ENCODE assay signal across 10 mouse cellular contexts in the genomic region with DNA sequence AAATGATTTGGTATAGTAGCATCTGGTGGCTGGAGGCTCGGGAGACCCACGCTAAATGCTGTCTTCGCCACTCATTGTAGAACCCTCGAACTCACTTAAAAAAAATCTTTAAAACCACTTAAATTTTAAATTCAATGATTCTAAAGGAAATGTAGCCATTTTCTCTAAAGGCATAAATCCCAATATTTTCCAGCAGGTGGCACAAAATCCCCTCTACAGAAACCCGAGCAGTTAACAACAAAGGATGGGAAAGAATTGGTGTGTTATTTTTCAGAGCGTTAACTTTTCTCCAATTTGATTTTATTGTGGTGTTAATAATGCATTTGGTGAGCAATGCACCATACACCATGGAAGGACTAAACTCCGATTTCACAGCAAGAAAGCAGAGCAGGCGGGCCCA.
A peak's percentile ranks its signal among the peaks of the same experiment; 100 is the strongest.
DNase-seq lines count a peak whose midpoint lies in the region; ATAC-seq lines count a peak whose summit lies in the region.
"Had no signal": no experiment of that assay in that cellular context is flagged by ENCODE, and none has a peak within 500 bp of the region (broad histone marks: within the 10 kb centered on the region; RNA-seq: fewer than 3 reads in every experiment).

No protein-coding gene starts in this region.

- H3K4me3 ChIP-seq in hindbrain, embryonic 10.5 days: no peak overlapping the region
- H3K4me3 ChIP-seq in hindbrain, embryonic 16.5 days (ENCODE audit: low read length): no peak overlapping the region
- no peak overlapping the region for H3K4me3 ChIP-seq in forebrain, embryonic 16.5 days (replicated peaks; ENCODE audit: low read length)
- no peak overlapping the region for H3K4me3 ChIP-seq in midbrain, embryonic 16.5 days (ENCODE audit: low read depth, low read length)
- H3K4me3 ChIP-seq: stomach, embryonic 15.5 days had no signal

- H3K9ac ChIP-seq in hindbrain, embryonic 16.5 days (ENCODE audit: low read depth, low read length): no peak overlapping the region
- H3K9ac ChIP-seq in forebrain, embryonic 16.5 days (replicated peaks; ENCODE audit: low read depth, low read length): no peak overlapping the region
- H3K9ac ChIP-seq in midbrain, embryonic 16.5 days (ENCODE audit: low read depth, low read length): no peak overlapping the region
- H3K9ac ChIP-seq: stomach, embryonic 15.5 days had no signal

- ATAC-seq in hindbrain, embryonic 16.5 days: no peak
- peak; percentile 16; the same call in 1 of the 2 replicates for ATAC-seq in forebrain, embryonic 16.5 days
- no peak for ATAC-seq in midbrain, embryonic 16.5 days
- ATAC-seq: activated CD4-positive, CD25-positive, alpha-beta regulatory T cell, adult 4 months had no signal

- intact Hi-C loops in left cerebral cortex, postnatal 10 days (cut with DNase I): loop anchor here (2.0 to 5.0 kb wide), 2 partner anchors 231 to 290 kb away; partner anchors contain the start of genes Apbb2 and Uchl1

- peak overlapping the region; percentile 29; the same call in 1 of the 2 replicates for H3K27ac ChIP-seq in hindbrain, embryonic 10.5 days
- no peak overlapping the region for H3K27ac ChIP-seq in hindbrain, embryonic 16.5 days (ENCODE audit: low read depth, low read length)
- peak overlapping the region; percentile 56 for H3K27ac ChIP-seq in forebrain, embryonic 16.5 days (ENCODE audit: low read length)
- 0 out of 2 replicates have a peak overlapping the region, but pooled peaks have one; percentile 30 for H3K27ac ChIP-seq in midbrain, embryonic 16.5 days (ENCODE audit: low read length)
- H3K27ac ChIP-seq: stomach, embryonic 15.5 days had no signal

- peaks cover 14% of the 10 kb centered on the region for H3K4me1 ChIP-seq in hindbrain, embryonic 10.5 days (replicated peaks)
- peaks cover 13% of the 10 kb centered on the region for H3K4me1 ChIP-seq in hindbrain, embryonic 16.5 days (ENCODE audit: control insufficient read depth, insufficient read depth, low read depth, low read length)
- H3K4me1 ChIP-seq in forebrain, embryonic 16.5 days (replicated peaks; ENCODE audit: control insufficient read depth, insufficient read depth, low read length): peaks cover 10% of the 10 kb centered on the region
- peaks cover 14% of the 10 kb centered on the region; the same call in 1 of the 2 replicates for H3K4me1 ChIP-seq in midbrain, embryonic 16.5 days (ENCODE audit: control insufficient read depth, insufficient read depth, low read length)
- H3K4me1 ChIP-seq: stomach, embryonic 15.5 days had no signal

- no peak for DNase-seq in hindbrain, embryonic 10.5 days (ENCODE audit: low spot score)
- peak; percentile 42 for DNase-seq in MN1 (ENCODE audit: low spot score)
- DNase-seq in left cerebral cortex, postnatal 10 days (ENCODE audit: extremely low spot score in 1 of 2, low spot score in 2 of 2): no peak
- DNase-seq in kidney, adult 8-10 months: no peak
- DNase-seq in adrenal gland, adult 8-10 months: no peak

- 82% methylated on average over 8 of the region's 8 CpGs for WGBS in hindbrain, embryonic 10.5 days
- 61% methylated on average over 8 of the region's 8 CpGs for WGBS in hindbrain, embryonic 16.5 days
- WGBS in forebrain, embryonic 16.5 days: 53% methylated on average over 8 of the region's 8 CpGs
- 47% methylated on average over 8 of the region's 8 CpGs for WGBS in midbrain, embryonic 16.5 days

- H3K9me3 ChIP-seq in hindbrain, embryonic 10.5 days: no peaks in the 10 kb centered on the region
- H3K9me3 ChIP-seq in hindbrain, embryonic 16.5 days (ENCODE audit: control insufficient read depth, low read length): no peaks in the 10 kb centered on the region
- H3K9me3 ChIP-seq in forebrain, embryonic 16.5 days (ENCODE audit: control insufficient read depth, low read length): no peaks in the 10 kb centered on the region
- no peaks in the 10 kb centered on the region for H3K9me3 ChIP-seq in midbrain, embryonic 16.5 days (replicated peaks; ENCODE audit: control insufficient read depth, low read length, poor library complexity, severe bottlenecking)
- H3K9me3 ChIP-seq: stomach, embryonic 15.5 days had no signal

- no peak overlapping the region for H3K4me2 ChIP-seq in hindbrain, embryonic 16.5 days (ENCODE audit: low read length)
- H3K4me2 ChIP-seq in forebrain, embryonic 16.5 days (ENCODE audit: low read length): no peak overlapping the region
- H3K4me2 ChIP-seq in midbrain, embryonic 16.5 days (ENCODE audit: low read length): peak overlapping the region; percentile 17; the same call in 1 of the 2 replicates
- H3K4me2 ChIP-seq: stomach, embryonic 15.5 days had no signal

- no peaks in the 10 kb centered on the region for H3K27me3 ChIP-seq in hindbrain, embryonic 10.5 days (ENCODE audit: insufficient read depth, poor library complexity, severe bottlenecking)
- no peaks in the 10 kb centered on the region for H3K27me3 ChIP-seq in hindbrain, embryonic 16.5 days (replicated peaks; ENCODE audit: control insufficient read depth, insufficient read depth, low read length)
- no peaks in the 10 kb centered on the region for H3K27me3 ChIP-seq in forebrain, embryonic 16.5 days (replicated peaks; ENCODE audit: control insufficient read depth, insufficient read depth, low read length)
- no peaks in the 10 kb centered on the region for H3K27me3 ChIP-seq in midbrain, embryonic 16.5 days (ENCODE audit: control insufficient read depth, insufficient read depth, low read depth, low read length)
- H3K27me3 ChIP-seq: stomach, embryonic 15.5 days had no signal

- H3K36me3 ChIP-seq in hindbrain, embryonic 10.5 days: no peaks in the 10 kb centered on the region
- no peaks in the 10 kb centered on the region for H3K36me3 ChIP-seq in hindbrain, embryonic 16.5 days (ENCODE audit: control insufficient read depth, insufficient read depth, low read length)
- H3K36me3 ChIP-seq in forebrain, embryonic 16.5 days (ENCODE audit: control insufficient read depth, insufficient read depth): no peaks in the 10 kb centered on the region
- no peaks in the 10 kb centered on the region for H3K36me3 ChIP-seq in midbrain, embryonic 16.5 days (ENCODE audit: control insufficient read depth, insufficient read depth, low read length)
- H3K36me3 ChIP-seq: stomach, embryonic 15.5 days had no signal
